Mouse (Mus musculus) CH12.LX (cell line): ENCODE data around the gene Blzf1.

ENCODE experiments used
- E2F4 ChIP-seq: IDR thresholded peaks from 2 replicates; pipeline ENCODE4 v1.6.1; 2011; ENCODE audit warnings: low read depth, low read length, improper control_type of control experiment; ENCODE audit not compliant: insufficient replicate concordance
- MXI1 ChIP-seq: IDR thresholded peaks from 2 replicates; pipeline ENCODE4 v1.6.1; 2011; ENCODE audit warnings: mild to moderate bottlenecking, low read depth, low read length, improper control_type of control experiment
- NRF1 ChIP-seq: IDR thresholded peaks from 2 replicates; pipeline ENCODE4 v1.6.1; 2014; ENCODE audit warnings: low read depth, mild to moderate bottlenecking, inconsistent platforms, low read length, improper control_type of control experiment, moderate library complexity
- POLR2A ChIP-seq: IDR thresholded peaks from 2 replicates; pipeline ENCODE4 v1.6.1; 2011; ENCODE audit warnings: low read depth, mild to moderate bottlenecking, improper control_type of control experiment, low read length
- RCOR1 ChIP-seq: conservative IDR thresholded peaks from 2 replicates; pipeline ENCODE4 v1.6.1; 2012; ENCODE audit warnings: low read depth, mild to moderate bottlenecking, inconsistent platforms, low read length, improper control_type of control experiment

- TF ChIP-seq RCOR1 (no peak), NRF1 (no peak), POLR2A (no peak), MXI1 (no peak), E2F4 (no peak)
Measured at GRCm38 (mm10) chr1:164251438-164251837, 55.9 kb downstream of the Blzf1 start.
